8 mouse cellular contexts compared by ENCODE assay signal in the genomic region with DNA sequence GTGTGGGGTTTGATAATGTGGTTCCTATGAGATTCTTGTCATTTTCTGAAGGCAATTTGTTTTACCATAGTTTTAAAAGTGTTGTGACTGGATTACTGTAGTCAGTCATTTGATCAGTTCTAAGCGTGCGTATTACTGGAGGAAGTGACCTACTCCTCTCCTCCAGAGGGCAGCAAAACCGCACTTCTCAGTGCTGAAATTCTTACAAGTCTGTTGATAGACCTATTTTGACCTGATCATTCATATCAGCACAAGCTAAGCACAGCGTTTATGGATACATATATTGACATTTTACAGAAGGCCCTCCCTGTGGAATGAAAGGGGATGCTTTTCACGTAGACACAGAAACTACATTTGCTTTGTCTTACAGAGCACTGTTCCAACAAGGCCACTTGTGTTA.
DNase-seq lines count a peak whose midpoint lies in the region; ATAC-seq lines count a peak whose summit lies in the region.

No protein-coding gene starts in this region.

- no peak overlapping the region for H3K4me3 ChIP-seq in midbrain, embryonic 11.5 days (ENCODE audit: low read depth, low read length)
- H3K4me3 ChIP-seq in midbrain, embryonic 10.5 days: no peak overlapping the region
- no peak overlapping the region for H3K4me3 ChIP-seq in neural tube, embryonic 13.5 days

- no peaks in the 10 kb centered on the region for H3K36me3 ChIP-seq in midbrain, embryonic 11.5 days (ENCODE audit: control insufficient read depth, insufficient read depth, low read length)
- H3K36me3 ChIP-seq in midbrain, embryonic 10.5 days: no peaks in the 10 kb centered on the region
- no peaks in the 10 kb centered on the region for H3K36me3 ChIP-seq in neural tube, embryonic 13.5 days

- WGBS in midbrain, embryonic 11.5 days: 52% methylated on average over 5 of the region's 5 CpGs
- WGBS in midbrain, embryonic 10.5 days: 55% methylated on average over 5 of the region's 5 CpGs
- WGBS in neural tube, embryonic 13.5 days: 48% methylated on average over 5 of the region's 5 CpGs

- H3K27ac ChIP-seq in midbrain, embryonic 11.5 days (ENCODE audit: low read depth, low read length): no peak overlapping the region
- no peak overlapping the region for H3K27ac ChIP-seq in midbrain, embryonic 10.5 days (replicated peaks)
- no peak overlapping the region for H3K27ac ChIP-seq in neural tube, embryonic 13.5 days (replicated peaks)

- peak; percentile 94 for ATAC-seq in frontal cortex, adult (ENCODE audit: low TSS enrichment)
- peak; percentile 54; the same call in 1 of the 2 replicates for ATAC-seq in midbrain, embryonic 11.5 days (ENCODE audit: low FRiP score)
- peak; percentile 52; the same call in 1 of the 2 replicates for ATAC-seq in neural tube, embryonic 13.5 days (ENCODE audit: low read depth)

- H3K9ac ChIP-seq in midbrain, embryonic 11.5 days (ENCODE audit: low read length): no peak overlapping the region
- no peak overlapping the region for H3K9ac ChIP-seq in neural tube, embryonic 13.5 days

- no peaks in the 10 kb centered on the region for H3K4me1 ChIP-seq in midbrain, embryonic 11.5 days (ENCODE audit: control insufficient read depth, insufficient read depth, low read length)
- H3K4me1 ChIP-seq in midbrain, embryonic 10.5 days: no peaks in the 10 kb centered on the region
- no peaks in the 10 kb centered on the region for H3K4me1 ChIP-seq in neural tube, embryonic 13.5 days (replicated peaks)

- no peak overlapping the region for H3K4me2 ChIP-seq in midbrain, embryonic 11.5 days
- H3K4me2 ChIP-seq in neural tube, embryonic 13.5 days: no peak overlapping the region

- H3K27me3 ChIP-seq in midbrain, embryonic 11.5 days (ENCODE audit: control insufficient read depth, insufficient read depth, low read length): no peaks in the 10 kb centered on the region
- no peaks in the 10 kb centered on the region for H3K27me3 ChIP-seq in midbrain, embryonic 10.5 days (ENCODE audit: low read depth, poor library complexity, severe bottlenecking)
- no peaks in the 10 kb centered on the region for H3K27me3 ChIP-seq in neural tube, embryonic 13.5 days

- no peak for DNase-seq in frontal cortex, postnatal 25 days (ENCODE audit: low spot score in 2 of 2)
- DNase-seq in midbrain, embryonic 11.5 days (ENCODE audit: low spot score, missing footprints): peak; percentile 92
- DNase-seq in midbrain, embryonic 10.5 days (ENCODE audit: low spot score): no peak
- DNase-seq in embryo, embryonic 10 days (ENCODE audit: low spot score): peak; percentile 77
- DNase-seq in layer of hippocampus, postnatal 14 days (ENCODE audit: low spot score in 2 of 2): peak; percentile 8 to 27
- DNase-seq in ovary, postnatal 14 days (ENCODE audit: low spot score): no peak

- H3K9me3 ChIP-seq in midbrain, embryonic 11.5 days (ENCODE audit: control insufficient read depth, low read length): no peaks in the 10 kb centered on the region
- H3K9me3 ChIP-seq in midbrain, embryonic 10.5 days (replicated peaks): no peaks in the 10 kb centered on the region
- H3K9me3 ChIP-seq in neural tube, embryonic 13.5 days: no peaks in the 10 kb centered on the region

Comparison
In these comparisons a context has a peak if more than half of its experiments do, and no peak if none do; other contexts are left out.
1. DNase-seq: peak in midbrain, embryonic 11.5 days (single experiment), embryo, embryonic 10 days (single experiment) and layer of hippocampus, postnatal 14 days (2 of 2); none in frontal cortex, postnatal 25 days (0 of 2), midbrain, embryonic 10.5 days (single experiment) and ovary, postnatal 14 days (single experiment).
2. Peak in every context shown above with its lines, with median percentiles within 50 percentile points of each other: ATAC-seq.